Mouse (Mus musculus): ENCODE data around the gene Zfp26. TPM values are rescaled to one million over a fixed set of nuclear protein-coding genes. Genes with fewer than 3 reads are reported as not detected.

The Zfp26 gene
- polyA plus RNA-seq, 1 experiment from 2014 or later = 30.3 TPM

DNA sequence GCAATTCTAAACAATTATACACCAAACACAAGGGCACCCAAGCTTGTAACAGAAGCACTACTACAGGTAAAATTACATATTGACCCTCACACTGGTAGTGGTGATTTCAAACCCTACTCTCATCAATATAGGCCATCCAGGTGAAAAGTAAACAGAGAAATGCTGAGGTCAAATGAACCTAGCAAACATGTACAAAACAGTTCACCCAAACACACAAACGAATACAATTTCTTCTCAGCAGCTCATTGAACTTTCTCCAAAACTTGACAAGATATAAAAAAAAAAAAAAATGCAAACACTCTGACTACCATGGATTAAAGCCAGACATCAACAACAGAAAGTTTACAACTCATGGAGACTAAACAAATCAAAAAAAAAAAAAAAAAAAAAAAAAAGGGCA lies 8.5 kb downstream of the Zfp26 start:
- H3K27me3 ChIP-seq = no peaks in the 10 kb centered on the region
- WGBS = 90% methylated on average over 1 of the region's 1 CpGs
- ATAC-seq (ENCODE audit: low FRiP score, low read depth) = no peak
- H3K9me3 ChIP-seq = no peaks in the 10 kb centered on the region
- no peaks in the 10 kb centered on the region for H3K4me1 ChIP-seq
- H3K36me3 ChIP-seq = peaks cover 40% of the 10 kb centered on the region
- H3K27ac ChIP-seq (replicated peaks) = no peak overlapping the region
- H3K4me2 ChIP-seq (replicated peaks) = no peak overlapping the region
- no peak overlapping the region for H3K9ac ChIP-seq (replicated peaks)
- H3K4me3 ChIP-seq = no peak overlapping the region

DNA sequence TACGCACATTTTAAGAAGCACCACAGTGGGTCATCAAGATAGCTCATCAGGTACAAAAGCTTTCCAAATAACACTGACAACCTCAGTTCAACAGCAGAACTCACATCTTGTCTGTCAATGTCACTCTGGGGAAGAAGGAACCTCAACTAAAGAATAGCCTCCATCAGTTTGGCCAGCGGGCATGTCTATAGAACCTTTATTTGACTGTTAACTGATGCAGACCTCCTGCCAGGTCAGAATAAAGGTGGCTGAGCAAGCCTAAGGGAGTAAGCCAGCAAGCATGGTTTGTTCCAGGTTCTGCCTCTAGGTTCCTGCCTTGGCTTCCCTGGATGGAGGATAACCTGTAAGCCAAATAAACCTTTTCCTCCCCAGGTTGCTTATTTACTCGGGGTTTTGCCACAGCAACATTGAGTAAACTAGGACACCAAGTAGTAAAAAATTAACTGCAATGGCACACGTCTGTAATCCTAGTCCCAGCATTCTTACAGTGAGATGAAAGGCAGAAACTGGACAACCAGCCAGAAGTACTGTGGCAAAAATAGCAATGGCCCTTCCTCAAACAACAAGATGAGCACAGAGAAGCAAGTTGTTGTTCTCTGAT lies 16.7 kb downstream of the Zfp26 start:
- 91% methylated on average over 4 of the region's 4 CpGs for WGBS

DNA sequence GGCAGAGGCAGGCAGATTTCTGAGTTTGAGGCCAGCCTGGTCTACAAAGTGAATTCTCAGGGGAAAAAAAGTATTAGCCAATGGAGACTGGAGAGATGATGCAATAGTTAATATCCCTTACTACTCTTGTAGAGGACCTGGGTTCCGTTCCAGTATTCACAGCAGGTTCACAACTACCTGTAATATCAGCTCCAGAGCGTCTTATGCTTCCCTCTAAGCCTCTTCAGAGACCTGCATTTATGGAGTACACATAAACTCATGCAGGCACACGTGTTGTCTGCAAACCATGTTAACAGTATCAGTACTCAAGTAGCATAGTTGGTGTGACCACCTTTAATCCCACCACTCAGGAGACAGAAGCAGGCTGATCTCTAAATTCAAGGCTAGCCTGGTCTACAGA lies 30.0 kb downstream of the Zfp26 start:
- no peaks in the 10 kb centered on the region for H3K27me3 ChIP-seq
- ATAC-seq (ENCODE audit: low FRiP score, low read depth) = no peak; the same call in 1 of the 2 replicates

More for the DNA sequence above, 16.7 kb downstream of the Zfp26 start:
- Histone ChIP-seq H3K27me3 (no peaks in the 10 kb centered on the region), H3K4me3 (no peak overlapping the region), H3K4me1 (no peaks in the 10 kb centered on the region), H3K36me3 (peaks cover 73% of the 10 kb centered on the region), H3K27ac (replicated peaks) (no peak overlapping the region), H3K9ac (replicated peaks) (no peak overlapping the region), H3K9me3 (peaks cover 7% of the 10 kb centered on the region; the same call in 1 of the 2 replicates), H3K4me2 (replicated peaks) (no peak overlapping the region)
- ATAC-seq (ENCODE audit: low FRiP score, low read depth) = no peak

DNA sequence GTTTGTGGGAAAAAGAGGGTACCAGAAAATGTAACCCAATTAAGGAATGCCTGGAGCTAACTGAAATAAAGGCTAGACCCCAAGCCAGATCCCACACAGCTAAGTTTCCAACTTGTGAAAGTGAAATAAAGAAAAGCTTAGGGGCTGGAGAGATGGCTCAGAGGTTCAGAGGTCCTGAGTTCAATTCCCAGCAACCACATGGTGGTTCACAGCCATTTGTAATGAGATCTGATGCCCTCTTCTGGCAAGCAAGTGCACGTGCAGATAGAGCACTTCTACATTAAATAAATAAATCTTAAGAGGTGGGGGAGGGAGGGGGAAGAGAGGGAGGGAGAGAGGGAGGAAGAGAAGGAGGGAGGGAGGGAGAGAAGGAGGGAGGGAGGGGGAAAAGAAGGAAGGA lies 48.5 kb downstream of the Zfp26 start:
- ATAC-seq (ENCODE audit: low FRiP score, low read depth) = no peak
- Histone ChIP-seq H3K9ac (replicated peaks) (no peak overlapping the region), H3K36me3 (no peaks in the 10 kb centered on the region), H3K27ac (replicated peaks) (no peak overlapping the region), H3K27me3 (no peaks in the 10 kb centered on the region), H3K9me3 (no peaks in the 10 kb centered on the region), H3K4me2 (replicated peaks) (no peak overlapping the region), H3K4me3 (no peak overlapping the region), H3K4me1 (no peaks in the 10 kb centered on the region)
- 33% methylated on average over 1 of the region's 1 CpGs for WGBS

More for the DNA sequence above, 30.0 kb downstream of the Zfp26 start:
- Histone ChIP-seq H3K27ac (replicated peaks) (no peak overlapping the region), H3K36me3 (peaks cover 8% of the 10 kb centered on the region), H3K4me2 (replicated peaks) (no peak overlapping the region), H3K9me3 (peaks cover under 1% of the 10 kb centered on the region; the same call in 1 of the 2 replicates), H3K4me3 (no peak overlapping the region), H3K9ac (replicated peaks) (no peak overlapping the region), H3K4me1 (no peaks in the 10 kb centered on the region)
- WGBS = 88% methylated on average over 3 of the region's 3 CpGs

GRCm38 (mm10) chr9:20409319-20409718 lies 50.6 kb downstream of the Zfp26 start:
- 93% methylated on average over 2 of the region's 2 CpGs for WGBS
- ATAC-seq (ENCODE audit: low FRiP score, low read depth) = no peak
- H3K4me1 ChIP-seq = no peaks in the 10 kb centered on the region
- no peaks in the 10 kb centered on the region for H3K36me3 ChIP-seq
- H3K27ac ChIP-seq (replicated peaks) = no peak overlapping the region
- H3K9ac ChIP-seq (replicated peaks) = no peak overlapping the region
- H3K4me2 ChIP-seq (replicated peaks) = no peak overlapping the region
- H3K9me3 ChIP-seq = no peaks in the 10 kb centered on the region
- H3K27me3 ChIP-seq = no peaks in the 10 kb centered on the region
- no peak overlapping the region for H3K4me3 ChIP-seq

- ATAC-seq (ENCODE audit: low FRiP score, low read depth) = no peak; the same call in 1 of the 2 replicates
- H3K27ac ChIP-seq (replicated peaks) = 0 out of 2 replicates have a peak overlapping the region, but pooled peaks have one; percentile 56
- 21% methylated on average over 16 of the region's 16 CpGs for WGBS
Observed at GRCm38 (mm10) chr9:20385343-20385703, 74.6 kb downstream of the Zfp26 start.

GRCm38 (mm10) chr9:20384532-20385342 lies 75.2 kb downstream of the Zfp26 start, which contains the start of gene Zfp560:
TSS of gene Zfp560 (minus strand) at chr9:20385177.
- peak within 1 kb of the TSS; percentile 59 for H3K9ac ChIP-seq (replicated peaks)
- H3K4me2 ChIP-seq (replicated peaks) = peak within 1 kb of the TSS; percentile 62
- H3K27me3 ChIP-seq = no peaks in the 10 kb centered on the region
- H3K4me3 ChIP-seq = peak within 1 kb of the TSS; percentile 65
- H3K4me1 ChIP-seq = peaks cover 10% of the 10 kb centered on the region
- 4% methylated on average over 40 of the region's 40 CpGs for WGBS
- H3K27ac ChIP-seq (replicated peaks) = 0 out of 2 replicates have a peak within 1 kb of the TSS, but pooled peaks have one; percentile 56
- no peaks in the 10 kb centered on the region for H3K36me3 ChIP-seq
- ATAC-seq (ENCODE audit: low FRiP score, low read depth) = peak; percentile 99
- H3K9me3 ChIP-seq = 0 out of 2 replicates have a peak, but pooled peaks cover 6% of the 10 kb centered on the region

More at GRCm38 (mm10) chr9:20385343-20385703, 74.6 kb downstream of the Zfp26 start:
- Histone ChIP-seq H3K4me2 (replicated peaks) (peak overlapping the region; percentile 62), H3K36me3 (no peaks in the 10 kb centered on the region), H3K4me3 (peak overlapping the region; percentile 65), H3K9ac (replicated peaks) (peak overlapping the region; percentile 59), H3K27me3 (no peaks in the 10 kb centered on the region), H3K4me1 (peaks cover 10% of the 10 kb centered on the region), H3K9me3 (0 out of 2 replicates have a peak, but pooled peaks cover 4% of the 10 kb centered on the region)

GRCm38 (mm10) chr9:20383659-20384058 lies 76.3 kb downstream of the Zfp26 start:
- Histone ChIP-seq H3K36me3 (no peaks in the 10 kb centered on the region), H3K4me2 (replicated peaks) (peak overlapping the region; percentile 62), H3K4me1 (peaks cover 10% of the 10 kb centered on the region), H3K4me3 (peak overlapping the region; percentile 65; the same call in 1 of the 2 replicates), H3K27ac (replicated peaks) (no peak overlapping the region), H3K27me3 (no peaks in the 10 kb centered on the region), H3K9ac (replicated peaks) (no peak overlapping the region), H3K9me3 (0 out of 2 replicates have a peak, but pooled peaks cover 6% of the 10 kb centered on the region)
- ATAC-seq (ENCODE audit: low FRiP score, low read depth) = no peak
- 93% methylated on average over 7 of the region's 7 CpGs for WGBS

Other genes starting within 250 kb of the Zfp26 start
- gene Olfr871, start 248.0 kb downstream of the Zfp26 start, polyA plus RNA-seq (2016; fragmentation: Nextera tagmentation; extraction: Ambion mirVana) = not detected in 2 replicates
- gene Olfr872, start 223.0 kb downstream of the Zfp26 start, polyA plus RNA-seq (2016; fragmentation: Nextera tagmentation; extraction: Ambion mirVana) = not detected in 2 replicates
- not detected in 2 replicates for gene Olfr39, start 177.8 kb downstream of the Zfp26 start, polyA plus RNA-seq (2016; fragmentation: Nextera tagmentation; extraction: Ambion mirVana)
- not detected in 2 replicates for gene Olfr873, start 161.6 kb downstream of the Zfp26 start, polyA plus RNA-seq (2016; fragmentation: Nextera tagmentation; extraction: Ambion mirVana)
- gene Olfr18, start 124.1 kb downstream of the Zfp26 start, polyA plus RNA-seq (2016; fragmentation: Nextera tagmentation; extraction: Ambion mirVana) = 0.11 TPM in 1 of 2 replicates, not detected in the other
- 35.9 and 37.5 TPM in 2 replicates for gene Zfp560, start 75.0 kb downstream of the Zfp26 start, polyA plus RNA-seq (2016; fragmentation: Nextera tagmentation; extraction: Ambion mirVana)
- gene Zfp426, start 32.6 kb upstream of the Zfp26 start, polyA plus RNA-seq (2016; fragmentation: Nextera tagmentation; extraction: Ambion mirVana) = 34.3 and 34.6 TPM in 2 replicates
- gene Zfp266, start 61.3 kb upstream of the Zfp26 start, polyA plus RNA-seq (2016; fragmentation: Nextera tagmentation; extraction: Ambion mirVana) = 166 and 168 TPM in 2 replicates
- gene Zfp846, start 121.1 kb upstream of the Zfp26 start, polyA plus RNA-seq (2016; fragmentation: Nextera tagmentation; extraction: Ambion mirVana) = 31.6 and 32.7 TPM in 2 replicates
- 463 and 492 TPM in 2 replicates for gene Ubl5, start 182.7 kb upstream of the Zfp26 start, polyA plus RNA-seq (2016; fragmentation: Nextera tagmentation; extraction: Ambion mirVana)
- 19.2 and 20.5 TPM in 2 replicates for gene Fbxl12, start 184.6 kb upstream of the Zfp26 start, polyA plus RNA-seq (2016; fragmentation: Nextera tagmentation; extraction: Ambion mirVana)
- gene Pin1, start 191.9 kb upstream of the Zfp26 start, polyA plus RNA-seq (2016; fragmentation: Nextera tagmentation; extraction: Ambion mirVana) = 54.6 and 54.8 TPM in 2 replicates